Mouse (Mus musculus): Measurements from ENCODE around the gene Cdk5. TPM values are rescaled to one million over a fixed set of nuclear protein-coding genes. Genes with fewer than 3 reads are reported as not detected.
"Not testable (repeated sequence)": the region's sequence is repeated elsewhere in the genome, so short reads cannot be mapped to it uniquely, and the experiment has no call there.

Gene Cdk5
- polyA plus RNA-seq, 1 experiment from 2014 or later: 54.5 TPM

- no peak within 1 kb of the TSS for H3K9ac ChIP-seq (replicated peaks)
- peak within 1 kb of the TSS; percentile 35 for H3K4me2 ChIP-seq
Observed at GRCm38 (mm10) chr5:24413042-24413693, 10.2 kb downstream of the Cdk5 start, which contains the start of gene Asic3. Gene Asic3 (plus strand): TSS chr5:24413392.

DNA sequence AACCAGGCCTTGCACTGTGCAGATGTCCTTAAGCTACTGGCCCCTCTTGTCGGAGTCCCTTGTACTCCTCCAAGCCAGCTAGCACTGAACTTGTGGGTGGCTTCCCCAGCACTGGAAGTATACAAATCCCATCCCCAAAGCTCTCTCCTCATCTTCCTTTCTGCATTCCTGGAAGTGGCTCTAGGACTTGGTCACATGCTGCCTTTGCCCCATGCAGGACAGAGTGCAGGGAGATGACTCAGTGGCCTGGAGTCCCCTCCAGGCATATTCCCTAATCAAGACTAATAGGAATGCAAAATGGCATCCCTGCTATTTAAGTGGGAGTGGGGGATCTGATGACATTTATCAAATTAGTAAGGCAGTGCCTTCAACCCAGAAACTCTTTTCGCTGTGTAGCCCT lies 11.3 kb downstream of the Cdk5 start:
- H3K27ac ChIP-seq: no peak overlapping the region
- no peak overlapping the region for H3K9ac ChIP-seq (replicated peaks)
- peaks cover 24% of the 10 kb centered on the region for H3K4me1 ChIP-seq (replicated peaks)
- H3K4me2 ChIP-seq: no peak overlapping the region
- H3K36me3 ChIP-seq: peaks cover 17% of the 10 kb centered on the region
- H3K27me3 ChIP-seq: no peaks in the 10 kb centered on the region
- H3K9me3 ChIP-seq: no peaks in the 10 kb centered on the region
- no peak for ATAC-seq (ENCODE audit: insufficient number of reproducible peaks, insufficient read depth, low FRiP score, low TSS enrichment, low read depth)
- 87% methylated on average over 2 of the region's 2 CpGs for WGBS
- H3K4me3 ChIP-seq (replicated peaks): no peak overlapping the region

More at GRCm38 (mm10) chr5:24413042-24413693, 10.2 kb downstream of the Cdk5 start, which contains the start of gene Asic3:
- WGBS: 36% methylated on average over 11 of the region's 11 CpGs
- no peak for ATAC-seq (ENCODE audit: insufficient number of reproducible peaks, insufficient read depth, low FRiP score, low TSS enrichment, low read depth)
- no peaks in the 10 kb centered on the region for H3K9me3 ChIP-seq
- peaks cover 16% of the 10 kb centered on the region; the same call in 1 of the 2 replicates for H3K36me3 ChIP-seq
- H3K27me3 ChIP-seq: no peaks in the 10 kb centered on the region
- H3K4me1 ChIP-seq (replicated peaks): peaks cover 24% of the 10 kb centered on the region
- peak within 1 kb of the TSS; percentile 32 for H3K27ac ChIP-seq
- H3K4me3 ChIP-seq (replicated peaks): no peak within 1 kb of the TSS

DNA sequence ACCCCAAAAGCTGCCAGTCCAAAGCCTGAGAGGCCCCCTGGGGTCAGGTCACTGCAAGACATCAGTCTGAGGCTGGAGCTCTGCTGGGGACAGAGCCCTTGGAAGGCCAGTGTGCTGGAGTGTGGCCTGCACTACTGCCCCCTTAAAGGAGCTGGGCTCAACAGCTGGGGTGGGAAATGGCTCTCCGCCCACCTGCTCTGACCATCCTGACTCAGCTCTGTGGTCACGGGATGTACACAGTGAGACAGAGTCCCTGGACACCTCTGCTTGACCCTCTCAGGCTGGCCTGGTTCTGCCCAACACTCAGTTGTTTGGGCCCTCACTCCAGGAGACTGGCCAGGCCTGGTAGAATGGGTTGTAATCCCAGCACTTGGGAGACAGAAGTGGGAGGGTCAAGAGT lies 13.9 kb downstream of the Cdk5 start:
- Histone ChIP-seq H3K4me2 (no peak overlapping the region), H3K36me3 (peaks cover 26% of the 10 kb centered on the region), H3K27ac (no peak overlapping the region), H3K9me3 (no peaks in the 10 kb centered on the region), H3K4me3 (replicated peaks) (no peak overlapping the region), H3K9ac (replicated peaks) (no peak overlapping the region), H3K27me3 (no peaks in the 10 kb centered on the region), H3K4me1 (replicated peaks) (peaks cover 18% of the 10 kb centered on the region)
- no peak for ATAC-seq (ENCODE audit: insufficient number of reproducible peaks, insufficient read depth, low FRiP score, low TSS enrichment, low read depth)
- WGBS: 86% methylated on average over 2 of the region's 2 CpGs

- Histone ChIP-seq H3K36me3 (peaks cover 33% of the 10 kb centered on the region), H3K4me2 (no peak overlapping the region), H3K9me3 (no peaks in the 10 kb centered on the region), H3K27me3 (no peaks in the 10 kb centered on the region), H3K4me3 (replicated peaks) (no peak overlapping the region), H3K4me1 (replicated peaks) (peaks cover 12% of the 10 kb centered on the region), H3K27ac (no peak overlapping the region), H3K9ac (replicated peaks) (no peak overlapping the region)
- 93% methylated on average over 13 of the region's 13 CpGs for WGBS
- ATAC-seq (ENCODE audit: insufficient number of reproducible peaks, insufficient read depth, low FRiP score, low TSS enrichment, low read depth): no peak
Observed at GRCm38 (mm10) chr5:24408651-24409050, 14.7 kb downstream of the Cdk5 start.

DNA sequence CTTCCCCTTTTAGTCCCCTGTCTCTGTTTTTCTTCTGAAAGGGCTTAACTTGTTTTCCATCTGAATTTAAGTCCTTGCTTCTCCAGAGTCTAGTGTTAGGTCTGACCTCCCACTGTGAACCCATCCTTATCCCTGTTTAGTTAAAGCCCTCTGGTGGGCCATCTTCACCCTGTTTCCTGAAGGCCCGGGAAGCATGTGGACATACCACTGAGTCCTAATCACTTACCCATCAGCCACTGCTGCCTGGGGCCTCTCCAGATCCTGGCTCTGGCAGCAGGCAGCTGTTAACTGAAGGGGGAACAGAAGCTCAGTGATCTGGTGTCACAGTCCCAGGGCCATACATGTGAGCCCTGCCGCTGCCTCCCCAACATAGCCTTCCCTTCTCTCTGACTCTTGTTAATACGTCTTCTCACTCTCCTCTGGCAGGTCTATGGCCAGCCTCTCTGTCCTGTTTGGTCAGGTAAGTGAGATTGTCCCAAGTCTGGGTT lies 17.9 kb downstream of the Cdk5 start:
- H3K9ac ChIP-seq (replicated peaks): no peak overlapping the region
- no peaks in the 10 kb centered on the region for H3K4me1 ChIP-seq (replicated peaks)
- no peak overlapping the region for H3K4me3 ChIP-seq (replicated peaks)
- H3K9me3 ChIP-seq: no peaks in the 10 kb centered on the region
- 63% methylated on average over 3 of the region's 3 CpGs for WGBS
- H3K27ac ChIP-seq: no peak overlapping the region
- no peaks in the 10 kb centered on the region for H3K27me3 ChIP-seq
- no peak overlapping the region for H3K4me2 ChIP-seq
- ATAC-seq (ENCODE audit: insufficient number of reproducible peaks, insufficient read depth, low FRiP score, low TSS enrichment, low read depth): no peak
- peaks cover 62% of the 10 kb centered on the region for H3K36me3 ChIP-seq

DNA sequence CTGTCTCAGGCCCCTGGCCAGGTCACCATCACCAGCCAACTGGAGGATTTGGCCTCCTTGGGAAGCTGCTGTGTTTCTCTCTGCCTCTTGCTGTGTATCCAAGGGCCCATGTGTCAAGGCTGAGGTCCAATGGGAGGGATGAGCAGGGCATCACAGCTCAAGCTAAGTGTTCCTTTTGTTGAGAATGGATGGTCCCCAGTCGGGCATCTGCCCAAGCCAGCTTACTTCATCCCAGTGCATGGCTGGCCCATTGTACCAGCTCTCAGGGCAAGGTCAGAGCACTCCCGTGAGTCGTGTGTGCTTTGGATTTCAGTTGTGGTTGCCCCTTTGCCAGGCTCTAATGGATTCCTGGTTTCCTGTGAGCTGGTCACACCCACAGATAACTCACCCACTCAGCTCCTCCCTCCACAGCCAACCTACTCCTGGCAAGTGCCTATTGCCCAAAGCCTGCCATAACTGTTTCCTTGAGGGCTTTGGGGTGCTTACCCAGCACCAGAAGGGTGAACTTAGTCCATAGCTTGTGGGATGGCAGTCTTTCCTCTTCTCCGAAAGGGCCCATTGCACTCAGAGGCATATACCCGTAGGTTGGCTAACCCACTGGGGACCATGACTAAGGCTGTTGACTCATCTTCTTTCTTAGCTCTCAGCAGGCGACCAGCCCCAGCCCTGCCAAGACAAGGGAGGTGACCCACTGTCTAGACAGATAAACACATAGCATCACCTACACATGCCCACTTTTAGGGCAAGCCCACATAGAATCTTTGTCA lies 18.6 kb downstream of the Cdk5 start:
- no peaks in the 10 kb centered on the region; the same call in 1 of the 2 replicates for H3K4me1 ChIP-seq (replicated peaks)
- peaks cover 64% of the 10 kb centered on the region for H3K36me3 ChIP-seq
- no peak overlapping the region for H3K27ac ChIP-seq
- H3K4me2 ChIP-seq: no peak overlapping the region
- H3K4me3 ChIP-seq (replicated peaks): no peak overlapping the region
- no peaks in the 10 kb centered on the region for H3K9me3 ChIP-seq
- 87% methylated on average over 6 of the region's 6 CpGs for WGBS
- H3K9ac ChIP-seq (replicated peaks): no peak overlapping the region
- ATAC-seq (ENCODE audit: insufficient number of reproducible peaks, insufficient read depth, low FRiP score, low TSS enrichment, low read depth): no peak
- no peaks in the 10 kb centered on the region for H3K27me3 ChIP-seq

DNA sequence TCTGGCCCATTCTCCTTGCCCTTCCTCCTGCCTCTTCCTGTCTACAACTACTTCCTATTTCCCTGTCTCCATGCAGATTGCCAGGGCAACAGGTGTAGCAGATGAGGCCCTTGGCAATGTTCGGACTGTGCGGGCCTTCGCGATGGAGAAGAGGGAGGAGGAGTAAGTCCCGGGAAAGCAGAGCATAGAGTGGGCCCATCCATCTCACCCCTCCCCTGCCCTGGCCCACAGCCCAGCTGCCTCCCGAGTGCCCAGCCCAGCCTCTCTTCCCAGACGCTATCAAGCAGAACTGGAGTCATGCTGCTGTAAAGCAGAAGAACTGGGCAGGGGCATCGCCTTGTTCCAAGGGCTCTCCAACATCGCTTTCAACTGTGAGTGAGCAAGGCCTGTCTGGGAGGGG lies 21.4 kb downstream of the Cdk5 start:
- peaks cover 47% of the 10 kb centered on the region for H3K36me3 ChIP-seq
- no peak overlapping the region for H3K4me2 ChIP-seq
- no peaks in the 10 kb centered on the region for H3K9me3 ChIP-seq
- no peak overlapping the region for H3K4me3 ChIP-seq (replicated peaks)
- 0 out of 2 replicates have a peak overlapping the region, but pooled peaks have one; percentile 12 for H3K9ac ChIP-seq (replicated peaks)
- no peak for ATAC-seq (ENCODE audit: insufficient number of reproducible peaks, insufficient read depth, low FRiP score, low TSS enrichment, low read depth)
- 83% methylated on average over 9 of the region's 9 CpGs for WGBS
- no peak overlapping the region for H3K27ac ChIP-seq
- no peaks in the 10 kb centered on the region for H3K27me3 ChIP-seq
- no peaks in the 10 kb centered on the region; the same call in 1 of the 2 replicates for H3K4me1 ChIP-seq (replicated peaks)

GRCm38 (mm10) chr5:24400911-24401605 lies 22.3 kb downstream of the Cdk5 start:
- Histone ChIP-seq H3K9ac (replicated peaks) (0 out of 2 replicates have a peak overlapping the region, but pooled peaks have one; percentile 37), H3K4me1 (replicated peaks) (no peaks in the 10 kb centered on the region; the same call in 1 of the 2 replicates), H3K9me3 (no peaks in the 10 kb centered on the region), H3K36me3 (peaks cover 39% of the 10 kb centered on the region), H3K4me3 (replicated peaks) (no peak overlapping the region), H3K27ac (no peak overlapping the region), H3K27me3 (no peaks in the 10 kb centered on the region), H3K4me2 (no peak overlapping the region)
- 88% methylated on average over 5 of the region's 5 CpGs for WGBS
- no peak for ATAC-seq (ENCODE audit: insufficient number of reproducible peaks, insufficient read depth, low FRiP score, low TSS enrichment, low read depth)

DNA sequence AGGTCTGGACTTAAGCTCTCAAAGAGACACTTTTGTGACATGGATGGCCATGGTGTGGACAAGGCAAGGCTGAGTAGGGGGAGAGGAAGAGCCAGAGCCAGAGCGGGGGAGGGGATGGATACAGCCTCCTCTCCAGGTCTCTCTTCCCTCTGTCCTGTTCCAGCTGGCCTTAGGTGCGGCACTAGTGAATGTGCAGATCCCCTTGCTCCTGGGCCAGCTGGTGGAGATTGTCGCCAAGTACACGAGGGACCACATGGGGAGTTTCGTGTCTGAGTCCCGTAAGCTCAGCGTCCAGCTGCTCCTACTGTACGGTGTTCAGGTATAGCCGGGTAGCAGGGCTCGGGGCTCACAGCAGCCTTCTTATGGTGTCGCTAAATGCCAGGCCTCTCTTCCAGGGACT lies 23.0 kb downstream of the Cdk5 start:
- Histone ChIP-seq H3K9ac (replicated peaks) (no peak overlapping the region), H3K27ac (no peak overlapping the region), H3K4me1 (replicated peaks) (no peaks in the 10 kb centered on the region; the same call in 1 of the 2 replicates), H3K36me3 (peaks cover 38% of the 10 kb centered on the region), H3K4me2 (no peak overlapping the region), H3K9me3 (no peaks in the 10 kb centered on the region), H3K4me3 (replicated peaks) (no peak overlapping the region), H3K27me3 (no peaks in the 10 kb centered on the region)
- 84% methylated on average over 11 of the region's 11 CpGs for WGBS
- ATAC-seq (ENCODE audit: insufficient number of reproducible peaks, insufficient read depth, low FRiP score, low TSS enrichment, low read depth): no peak

DNA sequence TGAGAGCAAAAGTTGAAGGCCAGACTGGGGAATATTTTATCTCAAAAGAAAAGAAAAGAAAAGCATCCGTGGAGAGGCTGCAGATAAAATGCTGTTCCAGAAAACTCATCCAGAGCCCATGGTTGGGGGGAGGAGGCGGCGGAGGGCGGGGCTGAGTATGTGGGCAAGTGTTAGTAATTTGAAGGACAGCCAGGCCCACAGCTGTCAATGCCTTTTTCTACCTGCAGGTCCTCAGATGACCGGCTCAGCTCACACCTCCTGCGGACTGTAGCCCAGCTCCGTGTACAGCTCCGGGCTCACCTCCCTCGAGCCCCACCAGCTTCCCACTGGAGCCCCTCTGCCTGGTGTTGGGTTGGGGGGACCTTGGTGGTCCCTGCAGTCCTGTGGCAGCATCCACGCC lies 23.6 kb downstream of the Cdk5 start:
- peaks cover 38% of the 10 kb centered on the region for H3K36me3 ChIP-seq
- WGBS: 76% methylated on average over 10 of the region's 10 CpGs
- H3K9me3 ChIP-seq: no peaks in the 10 kb centered on the region

GRCm38 (mm10) chr5:24396254-24396653 lies 27.1 kb downstream of the Cdk5 start:
- not testable (repeated sequence) for ATAC-seq (ENCODE audit: insufficient number of reproducible peaks, insufficient read depth, low FRiP score, low TSS enrichment, low read depth); H3K9ac ChIP-seq (replicated peaks); H3K4me2 ChIP-seq; H3K4me3 ChIP-seq (replicated peaks); H3K4me1 ChIP-seq (replicated peaks); H3K27ac ChIP-seq; H3K9me3 ChIP-seq; H3K27me3 ChIP-seq
- H3K36me3 ChIP-seq: peaks cover 10% of the 10 kb centered on the region; the same call in 1 of the 2 replicates
- 88% methylated on average over 6 of the region's 6 CpGs for whole genome bisulfite sequencing

More for the DNA sequence above, 23.6 kb downstream of the Cdk5 start:
- Histone ChIP-seq H3K27me3 (no peaks in the 10 kb centered on the region), H3K4me2 (no peak overlapping the region), H3K4me3 (replicated peaks) (no peak overlapping the region), H3K27ac (no peak overlapping the region), H3K4me1 (replicated peaks) (no peaks in the 10 kb centered on the region; the same call in 1 of the 2 replicates), H3K9ac (replicated peaks) (no peak overlapping the region)
- ATAC-seq (ENCODE audit: insufficient number of reproducible peaks, insufficient read depth, low FRiP score, low TSS enrichment, low read depth): no peak
